Mouse (Mus musculus) forebrain, embryonic 14.5 days (tissue): Measurements from ENCODE around the gene Zc3h12a. TPM values are rescaled to one million over a fixed set of nuclear protein-coding genes. Genes with fewer than 3 reads are reported as not detected.

ENCODE experiments used
- ATAC-seq: fragments of 200-750 bp; cut with Nextera tagmentation; 2 replicates; pipeline ENCODE4 v1.8.0; 2017; ENCODE audit warnings: mild to moderate bottlenecking, moderate library complexity
- DNase-seq: peaks from one replicate; pipeline ENCODE4 v3.0.0-alpha.2; 2015; ENCODE audit warnings: low spot score
- H3K27ac ChIP-seq: fragments of 300-500 bp; sonication (generic); 2 replicates; pipeline ENCODE4 v1.5.1; 2014; ENCODE audit warnings: low read depth, mild to moderate bottlenecking, control low read depth, low read length, moderate library complexity
- H3K27me3 ChIP-seq: fragments of 300-500 bp; sonication (generic); replicated peaks from 2 replicates; pipeline ENCODE4 v1.6.1; 2014; ENCODE audit warnings: low read length, control low read depth, mixed read lengths; ENCODE audit not compliant: control insufficient read depth, insufficient read depth
- H3K36me3 ChIP-seq: fragments of 300-500 bp; sonication (generic); 2 replicates; pipeline ENCODE4 v1.6.1; 2014; ENCODE audit warnings: low read length, control low read depth; ENCODE audit not compliant: control insufficient read depth, insufficient read depth
- H3K4me1 ChIP-seq: fragments of 300-500 bp; sonication (generic); 2 replicates; pipeline ENCODE4 v1.6.1; 2014; ENCODE audit warnings: antibody characterized with exemption, low read length, control low read depth; ENCODE audit not compliant: control insufficient read depth, insufficient read depth
- H3K4me2 ChIP-seq: fragments of 300-500 bp; sonication (generic); 2 replicates; pipeline ENCODE4 v1.6.1; 2014; ENCODE audit warnings: mild to moderate bottlenecking, control low read depth, low read length
- H3K4me3 ChIP-seq: fragments of 300-500 bp; sonication (generic); 2 replicates; pipeline ENCODE4 v1.5.1; 2014; ENCODE audit warnings: low read depth, low read length, control low read depth
- H3K9ac ChIP-seq: fragments of 300-500 bp; sonication (generic); 2 replicates; pipeline ENCODE4 v1.6.1; 2014; ENCODE audit warnings: mild to moderate bottlenecking, low read length, control low read depth, moderate library complexity
- H3K9me3 ChIP-seq: fragments of 300-500 bp; sonication (generic); replicated peaks from 2 replicates; pipeline ENCODE4 v1.6.1; 2016; ENCODE audit warnings: low read length, control low read depth, mixed read lengths; ENCODE audit not compliant: control insufficient read depth
- WGBS: fragments of 180-500 bp; shearing (Covaris S2); extraction: QIAGEN DNeasy Blood & Tissue Kit; methylation state at CpG from one replicate; pipeline ENCODE4 v1.1.7; 2014; 5-methylcytosine and 5-hydroxymethylcytosine counted together
- polyA plus RNA-seq: library from polyadenylated mRNA; unstranded; fragments of >200 nt; fragmentation: Nextera tagmentation; extraction: Ambion mirVana; gene quantifications from 2 replicates; pipeline ENCODE4 v1.2.1, GENCODE M21; 2014

Zc3h12a gene
- polyA plus RNA-seq, 1 experiment from 2014 or later: 0.14 TPM

- Histone ChIP-seq H3K9me3 (no peaks in the 10 kb centered on the region), H3K4me1 (peaks cover 5% of the 10 kb centered on the region; the same call in 1 of the 2 replicates), H3K4me2 (no peak overlapping the region), H3K36me3 (no peaks in the 10 kb centered on the region), H3K4me3 (no peak overlapping the region), H3K27ac (no peak overlapping the region), H3K27me3 (0 out of 2 replicates have a peak, but pooled peaks cover 2% of the 10 kb centered on the region), H3K9ac (no peak overlapping the region)
- no peak for ATAC-seq
- 22% methylated on average over 16 of the region's 16 CpGs for WGBS
- DNase-seq: no peak
Measured at GRCm38 (mm10) chr4:125122431-125123278, 5.0 kb downstream of the Zc3h12a start.

- Histone ChIP-seq H3K4me1 (0 out of 2 replicates have a peak, but pooled peaks cover 2% of the 10 kb centered on the region), H3K9me3 (no peaks in the 10 kb centered on the region), H3K4me2 (no peak overlapping the region), H3K27ac (no peak overlapping the region), H3K4me3 (no peak overlapping the region), H3K36me3 (no peaks in the 10 kb centered on the region), H3K27me3 (no peaks in the 10 kb centered on the region), H3K9ac (no peak overlapping the region)
- 89% methylated on average over 11 of the region's 11 CpGs for WGBS
- no peak for ATAC-seq
- no peak for DNase-seq
Measured at GRCm38 (mm10) chr4:125119721-125120120, 7.9 kb downstream of the Zc3h12a start.

GRCm38 (mm10) chr4:125119070-125119469, 8.6 kb downstream of the Zc3h12a start:
- DNase-seq (peak; percentile 25), ATAC-seq (no peak)
- no peaks in the 10 kb centered on the region for H3K27me3 ChIP-seq
- no peak overlapping the region for H3K9ac ChIP-seq
- no peaks in the 10 kb centered on the region for H3K36me3 ChIP-seq
- H3K4me3 ChIP-seq: no peak overlapping the region
- no peak overlapping the region for H3K4me2 ChIP-seq
- H3K9me3 ChIP-seq: no peaks in the 10 kb centered on the region
- 25% methylated on average over 10 of the region's 10 CpGs for WGBS
- H3K27ac ChIP-seq: no peak overlapping the region
- 0 out of 2 replicates have a peak, but pooled peaks cover 2% of the 10 kb centered on the region for H3K4me1 ChIP-seq

- H3K9ac ChIP-seq: no peak overlapping the region
- no peak overlapping the region for H3K27ac ChIP-seq
- 85% methylated on average over 7 of the region's 7 CpGs for WGBS
- DNase-seq (no peak), ATAC-seq (no peak)
- H3K4me3 ChIP-seq: no peak overlapping the region
- H3K4me1 ChIP-seq: 0 out of 2 replicates have a peak, but pooled peaks cover 2% of the 10 kb centered on the region
- H3K36me3 ChIP-seq: no peaks in the 10 kb centered on the region
- no peaks in the 10 kb centered on the region for H3K9me3 ChIP-seq
- H3K27me3 ChIP-seq: no peaks in the 10 kb centered on the region
- no peak overlapping the region for H3K4me2 ChIP-seq
Measured at GRCm38 (mm10) chr4:125117902-125118320, 9.7 kb downstream of the Zc3h12a start.

GRCm38 (mm10) chr4:125116929-125117328, 10.7 kb downstream of the Zc3h12a start:
- WGBS: 61% methylated on average over 13 of the region's 13 CpGs
- no peak for DNase-seq
- H3K27ac ChIP-seq: no peak overlapping the region

GRCm38 (mm10) chr4:125116090-125116861, 11.4 kb downstream of the Zc3h12a start:
- ATAC-seq: no peak

More at GRCm38 (mm10) chr4:125116929-125117328, 10.7 kb downstream of the Zc3h12a start:
- 0 out of 2 replicates have a peak, but pooled peaks cover 2% of the 10 kb centered on the region for H3K4me1 ChIP-seq
- H3K9me3 ChIP-seq: no peaks in the 10 kb centered on the region
- ATAC-seq: no peak
- H3K9ac ChIP-seq: no peak overlapping the region
- no peak overlapping the region for H3K4me2 ChIP-seq
- H3K36me3 ChIP-seq: no peaks in the 10 kb centered on the region
- no peak overlapping the region for H3K4me3 ChIP-seq
- no peaks in the 10 kb centered on the region for H3K27me3 ChIP-seq

GRCm38 (mm10) chr4:125115710-125116089, 11.9 kb downstream of the Zc3h12a start:
- H3K9ac ChIP-seq: no peak overlapping the region
- H3K36me3 ChIP-seq: peaks cover 11% of the 10 kb centered on the region
- H3K4me3 ChIP-seq: no peak overlapping the region
- H3K4me2 ChIP-seq: no peak overlapping the region
- no peaks in the 10 kb centered on the region for H3K27me3 ChIP-seq
- no peak for DNase-seq
- no peak overlapping the region for H3K27ac ChIP-seq
- H3K4me1 ChIP-seq: 0 out of 2 replicates have a peak, but pooled peaks cover 2% of the 10 kb centered on the region
- 55% methylated on average over 6 of the region's 6 CpGs for WGBS
- ATAC-seq: no peak
- H3K9me3 ChIP-seq: no peaks in the 10 kb centered on the region

More at GRCm38 (mm10) chr4:125116090-125116861, 11.4 kb downstream of the Zc3h12a start:
- 0 out of 2 replicates have a peak, but pooled peaks cover 2% of the 10 kb centered on the region for H3K4me1 ChIP-seq
- peaks cover 5% of the 10 kb centered on the region for H3K36me3 ChIP-seq
- H3K9me3 ChIP-seq: no peaks in the 10 kb centered on the region
- no peaks in the 10 kb centered on the region for H3K27me3 ChIP-seq
- no peak overlapping the region for H3K27ac ChIP-seq
- WGBS: 73% methylated on average over 9 of the region's 9 CpGs
- no peak overlapping the region for H3K9ac ChIP-seq
- H3K4me3 ChIP-seq: no peak overlapping the region
- peak; percentile 59 for DNase-seq
- no peak overlapping the region for H3K4me2 ChIP-seq

GRCm38 (mm10) chr4:125115081-125115480, 12.6 kb downstream of the Zc3h12a start:
- H3K9ac ChIP-seq: no peak overlapping the region
- no peaks in the 10 kb centered on the region for H3K27me3 ChIP-seq
- 75% methylated on average over 4 of the region's 4 CpGs for WGBS
- ATAC-seq: peak; percentile 13; the same call in 1 of the 2 replicates
- H3K4me1 ChIP-seq: 0 out of 2 replicates have a peak, but pooled peaks cover 2% of the 10 kb centered on the region
- H3K4me2 ChIP-seq: no peak overlapping the region
- no peak overlapping the region for H3K4me3 ChIP-seq
- no peak for DNase-seq
- H3K9me3 ChIP-seq: no peaks in the 10 kb centered on the region
- H3K36me3 ChIP-seq: peaks cover 17% of the 10 kb centered on the region
- H3K27ac ChIP-seq: no peak overlapping the region
